Mouse (Mus musculus): Measurements from ENCODE around the gene Adarb1.

DNA sequence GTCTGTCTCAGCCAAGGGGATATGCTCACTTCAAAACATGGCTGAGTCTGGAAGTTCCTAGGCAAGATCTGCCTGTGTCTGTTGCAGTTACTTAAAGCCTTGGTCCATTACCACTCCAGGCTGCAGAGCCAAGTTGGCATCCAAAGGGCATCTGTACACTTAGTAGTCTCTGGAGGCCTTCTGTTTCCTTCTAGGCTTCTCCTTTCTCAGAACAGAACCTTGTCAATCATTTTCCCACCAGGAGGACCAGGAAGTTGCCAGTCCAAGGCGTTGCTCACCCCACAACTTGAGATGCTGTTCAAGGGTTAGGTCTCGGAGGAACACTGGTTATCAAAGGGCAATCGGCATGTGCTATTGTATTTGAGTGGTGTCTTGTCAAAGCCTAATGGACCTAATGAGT lies 21.0 kb upstream of the Adarb1 start:
- TF ChIP-seq CTCF (IDR thresholded peaks at IDR 0.05; ENCODE audit: low read depth) (no peak), EP300 (IDR thresholded peaks at IDR 0.05; ENCODE audit: low read depth) (no peak)

Measured in liver, embryonic 14.5 days (tissue).